Mouse (Mus musculus): Measurements from ENCODE around the gene Opn5.

GRCm38 (mm10) chr17:42580196-42580595 is 31.0 kb downstream of the Opn5 start:
- TF ChIP-seq CTCF (IDR thresholded peaks at IDR 0.05; ENCODE audit: insufficient read depth, low read depth, low read length): no peak
- TF ChIP-seq POLR2A (IDR thresholded peaks at IDR 0.05; ENCODE audit: insufficient read depth, low read depth, low read length): no peak
